Mouse (Mus musculus): ENCODE measurements at regions not wholly inside any gene's neighbourhood (a gene's known extent, or its start where the extent isn't known, plus 50 kb on each side); places are given as distances from the start of the nearest gene placed in this dataset.
A peak's percentile ranks its signal among the peaks of the same experiment; 100 is the strongest.

DNA sequence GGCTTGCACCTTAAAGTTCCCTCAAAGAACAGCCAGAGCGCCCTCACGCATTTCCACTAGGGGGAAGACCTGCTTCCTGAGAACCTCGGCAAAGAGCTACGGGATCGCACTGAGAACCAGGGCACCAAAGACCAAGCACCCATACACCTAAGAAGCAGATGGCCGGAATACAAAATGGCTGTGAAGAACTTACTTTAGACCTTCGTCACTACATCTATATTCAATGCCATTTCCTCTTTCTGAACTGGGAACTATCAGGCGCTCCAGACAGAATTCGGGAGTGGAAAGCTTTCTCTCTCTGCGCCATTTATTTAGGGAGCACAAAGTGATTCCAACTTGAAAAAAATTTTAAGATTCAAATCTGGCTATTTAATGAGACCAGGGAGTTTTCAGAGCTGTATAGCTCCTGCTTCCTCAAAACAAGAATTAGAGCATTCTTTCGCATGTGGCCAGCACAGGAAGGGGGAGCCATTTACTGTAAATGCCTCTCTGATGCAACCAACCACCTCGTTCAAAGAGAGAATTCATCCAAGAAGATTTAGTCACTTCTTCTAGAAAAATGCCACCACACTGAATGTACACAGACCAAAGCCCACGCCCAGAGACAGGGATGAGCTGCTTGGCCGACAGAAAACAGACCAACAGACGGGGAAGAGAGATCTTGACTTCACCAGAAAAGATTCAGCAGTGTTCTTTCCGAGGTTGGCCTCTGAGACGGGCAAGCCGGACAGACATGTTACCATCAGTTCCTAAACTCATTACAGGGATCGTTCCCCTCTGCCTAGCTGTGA is 166.6 kb upstream of the Klf14 start:
- TF ChIP-seq CTCF (conservative IDR thresholded peaks at IDR 0.05; ENCODE audit: insufficient read depth, insufficient read length, low read depth, low read length) (peak; percentile 49), POLR2A (IDR thresholded peaks at IDR 0.05; ENCODE audit: low read depth, low read length) (no peak)

Measured in kidney, adult 2 months (tissue).